Mouse (Mus musculus) MEL (cell line): Measurements from ENCODE around the gene Man2b2. TPM values are rescaled to one million over a fixed set of nuclear protein-coding genes. Genes with fewer than 3 reads are reported as not detected.

Experiments
- HCFC1 ChIP-seq: IDR thresholded peaks from 2 replicates; pipeline ENCODE4 v1.6.1; 2012; ENCODE audit warnings: low read depth, mild to moderate bottlenecking, inconsistent platforms, low read length, improper control_type of control experiment, moderate library complexity
- ZNF384 ChIP-seq: IDR thresholded peaks from 2 replicates; pipeline ENCODE4 v1.6.1; 2012; ENCODE audit warnings: low read depth, mild to moderate bottlenecking, inconsistent platforms, low read length, improper control_type of control experiment
- polyA plus RNA-seq, 2 experiments: library from polyadenylated mRNA; stranded (reverse) in 1 of 2; unstranded in 1 of 2; fragments of >175 nt in 1 of 2; fragments of >200 nt in 1 of 2; gene quantifications; 2 replicates each; pipeline versions ENCODE4 v1.2.1 to v1.2.4; 2012; ENCODE audit warnings: low replicate concordance in 2 of 2, low read depth in 1 of 2; ENCODE audit not compliant: insufficient read length in 2 of 2, insufficient read depth in 1 of 2, missing spikeins in 1 of 2
- total RNA-seq: library from RNA; depleted of rRNA; stranded (reverse); fragments of 300-350 nt; gene quantifications from 2 replicates; pipeline ENCODE4 v1.2.3, GENCODE M21; 2012; rRNA removed

Man2b2 gene
- total and polyA plus RNA-seq, 3 experiments, result 9.3 to 37.1 TPM; not detected in 1

GRCm38 (mm10) chr5:36757033-36757432 is 73.4 kb downstream of the Man2b2 start (continued):
- 0 out of 2 replicates have a peak, but pooled peaks have one; percentile 32 for TF ChIP-seq HCFC1
- TF ChIP-seq ZNF384, result 0 out of 2 replicates have a peak, but pooled peaks have one; percentile 28

Other genes with a start within 250 kb of the Man2b2 start
- gene Tbc1d14, start 237.4 kb downstream of the Man2b2 start, total RNA-seq, result 7.3 and 9.6 TPM in 2 replicates
- 10 to 100 TPM in 1 of 2 experiments, not detected in 1; 35.6 TPM for gene Tbc1d14, start 237.4 kb downstream of the Man2b2 start, polyA plus RNA-seq
- 15.9 and 18.9 TPM in 2 replicates for gene D5Ertd579e, start 134.6 kb downstream of the Man2b2 start, total RNA-seq
- gene D5Ertd579e, start 134.6 kb downstream of the Man2b2 start, polyA plus RNA-seq, result 10 to 100 TPM in 1 of 2 experiments, not detected in 1; 31.1 TPM
- gene Bloc1s4, start 82.0 kb downstream of the Man2b2 start, total RNA-seq, result 27.9 and 32.9 TPM in 2 replicates
- 10 to 100 TPM in 1 of 2 experiments, not detected in 1; 29.8 TPM for gene Bloc1s4, start 82.0 kb downstream of the Man2b2 start, polyA plus RNA-seq
- 206 and 211 TPM in 2 replicates for gene Mrfap1, start 33.9 kb downstream of the Man2b2 start, total RNA-seq
- gene Mrfap1, start 33.9 kb downstream of the Man2b2 start, polyA plus RNA-seq, result 100 to 1,000 TPM in 1 of 2 experiments, not detected in 1; 267 TPM
- not detected in 2 replicates for gene Ppp2r2c, start 37.9 kb upstream of the Man2b2 start, total RNA-seq
- gene Ppp2r2c, start 37.9 kb upstream of the Man2b2 start, polyA plus RNA-seq, result not detected
- gene Wfs1, start 158.6 kb upstream of the Man2b2 start, total RNA-seq, result not detected in 2 replicates
- gene Wfs1, start 158.6 kb upstream of the Man2b2 start, polyA plus RNA-seq, result not detected